Mouse (Mus musculus) adrenal gland, adult 8-10 months (tissue): Measurements from ENCODE around the gene Bcap31. TPM values are rescaled to one million over a fixed set of nuclear protein-coding genes. Genes with fewer than 3 reads are reported as not detected.

Source experiments
- DNase-seq: peaks from one replicate; pipeline ENCODE4 v3.0.0; 2022
- total RNA-seq, 4 experiments: library from RNA; stranded (reverse); gene quantifications; 2 replicates each; pipeline ENCODE4 v1.2.4; 2022

The Bcap31 gene
- total RNA-seq, 4 experiments from 2014 or later: 212 to 320 (median 258) TPM

DNA sequence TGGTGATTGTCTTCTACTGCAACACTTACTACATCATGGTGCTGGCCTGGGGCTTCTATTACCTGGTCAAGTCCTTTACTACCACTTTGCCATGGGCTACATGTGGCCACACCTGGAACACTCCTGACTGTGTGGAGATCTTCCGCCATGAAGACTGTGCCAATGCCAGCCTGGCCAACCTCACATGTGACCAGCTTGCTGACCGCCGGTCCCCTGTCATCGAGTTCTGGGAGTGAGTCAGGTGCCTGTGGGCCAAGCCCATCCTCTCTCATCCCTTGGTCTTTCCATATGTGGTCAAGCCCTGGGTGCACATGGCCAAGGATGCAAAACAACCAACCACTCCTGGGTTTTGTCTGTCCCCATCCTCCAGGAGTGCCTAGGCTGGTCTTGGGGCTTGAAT, 39.3 kb downstream of the Bcap31 start:
- DNase-seq: no peak

DNA sequence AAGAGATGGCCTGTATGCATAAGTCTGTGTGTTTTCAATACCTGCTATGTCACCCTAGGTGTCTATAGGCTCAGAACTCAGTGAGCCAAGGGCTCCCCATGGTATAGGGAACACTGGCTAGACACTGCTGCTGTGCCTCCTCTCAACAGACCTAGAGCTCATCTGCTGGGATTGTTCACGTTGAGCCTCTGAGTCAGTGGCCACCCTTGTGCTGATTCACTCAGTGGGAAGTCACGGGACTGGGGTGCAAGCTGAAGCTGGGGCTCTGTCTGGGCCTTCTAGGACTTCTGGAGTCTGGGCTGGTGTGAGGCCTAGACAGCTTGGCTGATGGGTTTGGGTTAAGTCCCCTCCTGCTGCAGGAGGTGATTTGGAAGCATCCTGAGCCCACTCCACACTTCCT, 40.7 kb downstream of the Bcap31 start:
- no peak for DNase-seq

DNA sequence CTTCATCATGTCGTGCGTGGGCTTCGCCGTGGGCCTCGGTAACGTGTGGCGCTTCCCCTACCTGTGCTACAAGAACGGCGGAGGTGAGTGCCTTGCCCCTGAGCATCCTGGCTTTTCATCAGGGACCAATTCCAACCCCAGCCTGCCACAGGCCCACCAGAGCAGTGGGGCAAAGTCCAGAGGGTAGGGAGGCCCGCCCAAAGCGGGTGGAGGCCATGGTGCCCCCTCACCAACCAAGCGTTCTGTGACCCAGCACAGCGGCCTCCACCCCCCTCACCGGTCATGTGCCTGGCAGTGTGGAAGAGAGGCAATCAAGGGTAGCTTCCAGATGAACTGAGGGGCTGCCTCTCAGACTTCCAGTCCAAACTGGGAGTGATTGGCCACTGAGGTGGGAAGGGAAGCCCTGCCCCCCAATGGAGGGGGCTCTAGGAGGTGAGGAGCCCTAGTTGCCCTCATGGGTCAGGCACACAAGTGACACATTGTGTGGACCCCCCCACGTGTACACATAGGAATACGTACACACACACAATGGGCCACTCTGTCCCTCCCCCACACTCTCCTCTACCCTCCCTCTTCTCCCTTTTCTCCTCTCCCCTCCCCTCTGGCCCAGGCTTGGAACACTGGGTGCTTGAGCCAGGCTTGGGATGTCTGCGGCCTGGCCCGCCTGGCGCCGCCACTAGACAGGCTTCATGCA, 41.9 kb downstream of the Bcap31 start:
- no peak for DNase-seq

DNA sequence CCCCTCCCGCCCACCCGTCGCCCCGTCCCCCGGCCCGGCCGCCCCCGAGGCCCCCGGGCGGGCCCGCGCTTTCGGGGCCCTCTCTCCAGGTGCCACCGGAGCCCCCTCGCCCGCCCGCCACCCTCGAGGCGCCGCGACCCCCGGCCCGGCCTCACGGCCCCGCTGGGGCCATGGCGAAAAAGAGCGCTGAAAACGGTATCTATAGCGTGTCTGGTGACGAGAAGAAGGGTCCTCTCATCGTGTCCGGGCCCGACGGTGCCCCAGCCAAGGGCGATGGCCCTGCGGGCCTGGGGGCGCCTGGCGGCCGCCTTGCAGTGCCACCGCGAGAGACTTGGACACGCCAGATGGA, 42.4 kb downstream of the Bcap31 start:
- no peak for DNase-seq

DNA sequence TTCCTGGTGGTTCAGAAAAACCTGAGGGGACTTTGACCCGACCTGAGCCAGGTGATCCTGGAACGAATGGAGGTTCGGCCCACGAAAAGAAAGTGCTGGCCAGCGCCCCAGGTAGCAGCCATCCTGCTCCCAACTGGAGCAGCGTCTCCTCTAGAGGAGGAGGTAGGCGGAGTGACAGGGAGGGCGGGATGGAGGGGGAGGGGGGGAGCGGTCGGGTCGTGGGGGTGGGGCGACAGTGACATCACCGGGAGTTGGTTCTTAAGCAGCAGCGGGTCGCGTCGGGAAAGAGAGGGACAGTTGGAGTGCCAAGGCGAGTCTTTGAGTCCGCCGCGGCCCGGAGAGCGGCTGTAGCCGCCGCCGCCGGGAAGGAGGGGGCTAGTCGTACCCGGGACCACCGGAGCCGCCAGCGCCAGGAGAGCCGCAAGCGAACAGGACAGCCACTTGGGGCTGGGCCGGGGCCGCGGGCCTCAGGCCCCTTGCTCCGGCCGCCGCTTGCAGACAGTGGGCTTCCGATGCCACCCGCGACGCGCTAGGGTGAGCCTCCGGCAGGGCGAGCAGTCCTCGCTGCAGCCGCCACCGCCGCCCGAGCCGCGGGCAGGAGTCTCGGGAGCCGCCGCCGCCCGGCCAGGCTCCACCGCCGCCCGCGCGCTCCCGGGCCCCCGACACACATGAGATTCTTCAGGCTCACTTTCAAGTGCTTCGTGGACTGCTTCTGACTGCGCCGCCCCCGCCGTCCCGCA, 42.9 kb downstream of the Bcap31 start, which contains the start of gene Slc6a8:
Slc6a8 (plus strand) TSS at position 272 of the 740 bp plus-strand sequence.
- DNase-seq: no peak

DNA sequence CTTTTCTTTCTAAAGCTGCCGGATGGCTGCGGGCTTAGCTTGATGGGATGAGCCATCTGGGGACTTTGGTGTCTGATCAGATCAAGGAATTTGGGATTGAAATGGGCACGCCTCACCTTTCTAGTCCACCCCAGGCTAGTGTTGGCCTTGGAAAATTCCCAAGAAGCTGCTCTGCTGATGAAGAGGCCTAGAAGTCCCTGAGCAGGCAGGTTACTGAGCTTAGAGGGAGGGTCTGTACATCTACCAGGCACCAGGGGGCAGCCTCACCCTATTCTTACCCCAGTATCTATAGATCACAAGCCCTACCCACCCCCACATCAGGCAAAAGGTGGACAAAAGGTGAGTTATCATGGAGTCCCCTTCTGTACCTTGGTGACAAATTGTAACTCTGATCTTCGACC, 43.9 kb downstream of the Bcap31 start:
- DNase-seq: no peak

DNA sequence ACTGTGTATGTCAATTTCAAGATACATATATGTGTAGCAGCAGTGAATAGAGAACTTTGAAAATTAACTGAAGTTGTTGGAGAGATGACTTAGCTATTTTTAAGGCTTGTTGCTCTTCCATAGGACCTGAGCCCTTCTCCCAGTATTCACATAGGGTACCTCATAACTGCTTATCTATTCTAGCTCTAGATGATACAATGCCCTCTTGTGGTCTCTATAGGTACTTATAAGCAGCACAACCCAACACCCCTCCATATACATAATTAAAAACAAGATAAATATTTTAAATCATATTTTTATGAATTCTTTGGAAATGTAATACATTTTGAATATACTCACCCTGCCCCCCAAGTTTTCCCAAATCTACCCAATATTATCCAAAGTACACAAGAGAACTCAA, 52.8 kb downstream of the Bcap31 start:
- no peak for DNase-seq

DNA sequence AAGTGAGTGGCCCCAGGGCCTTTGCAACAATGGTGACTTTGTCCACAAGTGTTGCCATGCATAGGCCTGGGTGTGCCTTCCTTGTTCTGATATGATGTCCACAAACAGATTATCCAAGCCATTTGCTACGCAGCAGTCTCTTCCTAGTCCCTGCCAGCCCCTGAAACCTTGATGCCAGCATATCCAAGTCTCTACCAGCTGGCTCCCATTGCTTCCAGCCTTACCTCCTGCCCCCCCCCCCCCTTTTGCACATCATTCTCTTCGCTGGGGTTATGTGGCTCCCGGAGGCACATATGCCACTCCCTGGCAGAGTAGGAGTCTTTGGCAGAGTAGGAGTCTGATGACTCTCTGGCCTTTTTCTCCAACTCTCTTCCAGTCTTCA, 55.7 kb downstream of the Bcap31 start:
- no peak for DNase-seq

DNA sequence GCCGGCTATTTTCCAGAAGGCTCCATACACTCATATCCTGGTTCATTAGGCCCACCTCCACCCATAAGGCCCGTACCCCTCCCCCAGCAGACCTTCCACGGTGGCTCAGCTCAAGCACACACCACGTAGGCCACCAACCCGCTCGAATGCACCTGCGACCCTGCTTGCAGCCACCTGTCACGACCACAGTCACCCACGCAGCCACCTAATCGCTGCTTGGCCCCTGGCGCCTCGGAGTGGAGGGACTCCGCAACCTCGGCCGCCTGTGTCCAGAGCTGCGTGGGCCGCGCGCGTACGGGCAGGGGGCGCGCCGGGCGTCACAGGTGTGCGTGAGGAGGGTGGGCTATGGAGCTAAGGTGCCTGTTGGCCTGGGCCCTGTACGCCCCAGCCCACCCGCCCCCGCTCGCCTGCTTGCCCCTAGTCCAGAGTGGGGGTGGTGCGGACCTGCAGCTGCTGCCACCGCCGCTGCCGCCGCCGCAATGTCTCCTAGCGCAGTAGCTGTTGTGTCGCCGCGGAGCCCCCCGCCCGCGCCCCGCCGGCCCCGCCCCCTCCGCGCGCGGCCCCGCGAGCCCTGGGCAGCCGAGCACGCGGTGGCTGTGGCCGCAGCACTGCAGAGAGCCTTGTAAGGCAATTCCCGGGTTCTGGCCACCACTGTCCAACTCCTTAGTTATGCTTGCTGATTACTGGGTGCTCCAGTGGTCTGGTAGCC, 56.2 kb downstream of the Bcap31 start, which contains the start of gene Pnck:
Pnck (minus strand) TSS at position 543 of the 709 bp plus-strand sequence.
- no peak for DNase-seq

DNA sequence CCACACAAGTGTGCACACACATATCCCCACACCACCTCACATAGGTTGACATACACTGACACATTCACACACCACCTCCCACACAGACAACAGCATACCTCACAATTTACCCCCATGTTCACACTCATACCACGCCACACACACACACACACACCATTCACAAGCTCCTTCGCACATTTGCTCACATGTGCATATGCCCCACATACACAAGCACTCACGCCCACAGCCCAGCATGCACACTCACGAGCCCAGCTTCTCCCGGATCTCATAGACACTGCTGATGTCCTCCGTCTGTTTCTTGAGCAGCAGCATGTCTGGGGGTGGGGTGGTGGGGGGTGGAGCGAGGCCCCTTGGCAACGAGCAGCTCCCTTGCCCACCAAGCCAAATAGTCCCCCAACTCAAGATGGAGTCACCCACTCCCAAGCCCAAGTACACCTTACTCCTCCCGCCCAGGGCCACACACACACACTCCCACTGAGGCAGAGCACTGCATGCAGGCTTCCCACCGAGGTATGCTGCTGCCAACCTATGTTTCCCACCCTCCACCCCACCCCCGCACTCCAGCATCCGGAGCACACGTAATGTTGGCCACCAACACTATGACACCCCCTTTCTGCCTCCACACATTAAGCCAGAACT, 56.9 kb downstream of the Bcap31 start:
- no peak for DNase-seq

DNA sequence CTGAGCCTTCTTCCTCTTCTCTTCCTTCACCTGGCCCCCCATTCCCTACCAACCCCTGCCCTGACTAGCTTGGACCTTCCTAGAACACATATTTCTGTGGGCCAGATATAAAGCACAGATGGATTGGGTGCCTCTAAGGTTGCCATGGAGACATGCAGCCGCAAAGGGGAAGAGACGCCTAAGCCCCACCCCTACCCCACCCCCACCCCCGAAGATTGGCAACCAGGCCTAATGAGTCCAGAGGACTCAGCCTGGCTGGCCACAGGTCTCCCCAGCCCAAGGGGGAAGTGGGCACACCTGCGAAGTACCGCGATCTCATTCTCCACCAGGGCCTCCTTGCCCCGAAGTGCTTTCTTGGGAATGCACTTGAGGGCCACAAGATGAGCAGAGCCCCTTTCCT, 57.6 kb downstream of the Bcap31 start:
- DNase-seq: no peak

DNA sequence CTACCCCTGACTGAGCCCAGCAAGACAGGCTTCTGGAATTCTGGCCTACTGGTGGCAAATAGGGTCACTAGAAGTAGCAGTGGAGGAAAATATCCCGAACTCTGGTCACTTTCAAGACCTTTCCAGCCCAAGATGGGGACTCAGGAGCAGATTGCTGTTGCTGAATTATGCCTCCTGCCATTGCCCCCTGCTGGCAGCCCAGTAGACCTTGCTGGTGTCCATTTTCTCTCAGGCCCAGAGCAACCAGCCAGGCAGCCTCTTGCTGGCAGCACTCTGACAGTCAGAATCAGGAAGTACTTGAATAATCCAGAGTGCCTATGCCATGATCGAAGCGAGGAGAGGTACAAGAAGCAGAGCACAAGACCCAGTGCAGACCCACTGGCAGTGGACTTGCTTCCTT, 60.4 kb downstream of the Bcap31 start:
- DNase-seq: no peak

DNA sequence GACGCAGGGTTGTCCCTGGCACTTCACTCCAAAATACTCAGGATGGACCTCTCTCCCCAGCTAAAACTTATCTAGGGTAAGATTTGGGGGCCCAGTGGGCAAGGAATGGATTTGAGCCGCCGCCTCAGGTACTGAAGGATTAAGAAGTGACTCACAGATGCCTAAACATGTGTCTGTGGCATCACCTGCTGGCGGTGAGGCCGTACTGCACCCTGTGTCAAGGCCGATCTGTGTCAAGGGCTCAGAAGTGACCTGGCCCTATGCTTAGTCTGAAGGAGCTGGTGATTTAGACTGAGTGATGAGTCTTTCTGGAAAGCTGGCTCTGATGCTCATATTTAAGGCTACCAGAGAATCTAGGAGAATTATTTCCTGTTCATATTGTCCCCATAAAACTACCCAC, 61.8 kb downstream of the Bcap31 start:
- DNase-seq: no peak

DNA sequence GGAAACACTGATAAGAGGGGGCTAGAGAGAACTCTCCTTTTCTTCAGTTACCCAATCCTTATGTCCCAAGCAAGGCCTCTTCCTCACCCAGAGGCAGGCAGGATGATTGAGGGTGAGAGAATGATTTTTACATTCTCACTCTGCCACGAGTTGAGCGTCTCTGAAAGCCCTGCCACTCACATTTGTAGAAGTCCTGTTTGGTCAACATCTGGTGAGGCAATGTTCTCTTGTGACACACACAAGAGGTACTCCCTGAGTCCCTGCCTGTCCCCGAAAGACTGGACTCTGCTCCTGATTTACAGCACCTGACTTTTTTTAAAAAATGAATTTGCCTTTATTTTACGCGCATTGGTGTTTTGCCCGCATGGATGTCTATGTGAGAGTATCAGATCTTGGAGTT, 62.6 kb downstream of the Bcap31 start:
- DNase-seq: no peak

DNA sequence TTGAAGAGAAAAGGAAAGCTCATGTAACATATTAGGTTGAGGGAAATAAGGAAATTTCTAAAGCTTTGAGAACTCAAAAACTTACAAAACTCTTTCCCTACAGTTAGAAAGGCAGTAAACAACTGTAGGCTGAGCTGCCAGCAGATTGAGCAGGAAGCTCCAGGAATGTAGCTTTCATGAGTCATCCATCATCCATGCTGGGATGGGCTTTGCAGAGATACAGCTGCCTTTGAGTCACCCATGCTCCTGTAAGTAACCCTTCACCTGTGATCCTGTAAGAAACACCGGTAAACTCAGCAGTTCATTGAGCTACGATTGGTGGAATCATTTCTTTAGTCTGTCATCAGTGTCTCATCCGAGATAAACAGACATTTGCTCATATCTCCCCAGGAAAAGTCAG, 65.1 kb downstream of the Bcap31 start:
- DNase-seq: no peak

DNA sequence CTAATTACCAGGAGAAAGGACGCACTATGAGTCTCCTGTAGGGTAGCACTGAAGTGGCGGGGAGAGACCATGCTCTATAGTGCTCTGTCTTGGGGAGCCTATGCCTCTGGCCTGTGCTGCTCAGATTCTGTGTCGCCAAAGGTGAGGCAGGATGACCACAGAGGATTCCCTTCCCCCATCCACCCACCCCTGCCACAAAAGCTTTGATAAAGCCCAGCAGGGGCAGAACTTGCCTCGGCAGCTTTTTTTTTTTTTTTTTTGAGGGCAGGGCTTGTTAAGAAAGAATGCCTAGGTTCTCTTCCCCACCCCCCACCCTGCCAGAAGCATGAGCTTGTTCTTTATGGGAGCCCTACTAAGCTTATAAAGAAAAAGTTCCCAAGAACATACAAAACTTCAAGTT, 70.9 kb downstream of the Bcap31 start:
- no peak for DNase-seq

DNA sequence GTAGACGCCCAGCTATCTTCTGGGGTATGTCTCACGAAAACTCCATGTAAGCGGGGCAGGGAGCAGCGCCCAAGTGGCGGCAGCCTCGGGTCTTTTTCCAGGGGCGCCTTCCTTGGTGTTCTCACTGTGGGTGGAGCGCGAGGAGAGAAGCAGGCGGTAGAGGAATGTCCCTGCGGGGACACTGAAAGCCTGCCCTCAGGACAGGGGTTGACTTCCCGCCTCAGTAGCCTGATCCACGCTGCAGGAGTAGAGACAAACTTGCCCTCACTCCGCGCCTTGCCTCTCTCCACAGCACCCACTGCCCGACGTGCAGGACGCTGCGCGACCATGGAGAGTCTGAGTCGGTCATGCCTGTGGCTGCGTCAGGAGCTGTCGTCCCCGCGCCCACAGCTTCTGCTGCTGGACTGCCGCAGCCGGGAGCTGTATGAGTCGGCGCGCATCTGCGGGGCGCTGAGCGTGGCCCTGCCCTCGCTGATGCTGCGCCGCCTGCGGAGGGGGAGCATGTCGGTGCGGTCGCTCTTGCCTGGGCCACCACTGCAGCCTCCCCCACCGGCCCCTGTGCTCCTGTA, 76.0 kb downstream of the Bcap31 start:
- no peak for DNase-seq

DNA sequence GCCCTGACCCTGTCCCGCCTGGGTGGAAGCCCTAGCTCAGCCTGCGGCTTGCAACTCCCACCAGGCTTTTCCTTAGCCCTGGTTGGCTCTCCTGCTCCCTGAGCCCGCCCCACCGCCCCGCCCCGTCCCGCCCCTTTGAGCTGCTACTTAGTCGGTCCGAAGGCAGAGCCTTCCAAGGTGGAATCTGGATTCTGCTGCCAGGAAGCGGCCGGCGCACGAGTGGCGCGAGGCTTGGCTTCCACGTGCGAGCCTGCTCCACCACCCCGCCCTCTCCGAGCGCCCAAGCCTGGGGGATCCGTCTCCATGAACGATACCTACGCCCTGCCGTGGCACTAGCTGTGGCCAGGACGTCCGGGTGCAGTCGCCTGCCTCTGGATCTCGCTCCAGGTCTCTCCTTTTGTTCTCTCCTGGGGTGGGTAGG, 76.7 kb downstream of the Bcap31 start, which contains the start of gene Dusp9:
Dusp9 (plus strand) TSS at position 165 of the 421 bp plus-strand sequence.
- DNase-seq: peak; percentile 20

DNA sequence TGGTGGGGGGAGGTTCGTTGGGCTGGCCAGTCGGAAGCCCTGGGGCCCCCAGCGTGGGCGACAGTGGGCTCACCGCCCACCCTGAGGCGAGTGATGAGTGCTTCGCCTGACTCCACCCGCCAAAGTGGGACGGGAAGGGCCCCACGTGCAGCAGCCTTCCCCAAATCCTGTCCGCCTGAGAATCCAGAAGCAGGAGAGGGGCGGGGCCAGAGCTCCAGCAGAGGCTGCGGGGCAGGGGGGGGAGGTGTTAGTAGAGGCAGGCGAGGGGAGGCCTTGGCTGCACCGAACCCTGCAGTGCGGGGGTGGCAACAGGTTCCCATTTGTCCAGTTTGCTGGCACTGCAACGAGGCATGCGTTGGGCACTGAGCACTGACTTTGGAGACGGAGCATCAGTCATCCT, 78.6 kb downstream of the Bcap31 start:
- no peak for DNase-seq
